Mouse (Mus musculus): ENCODE data around the gene 4930519G04Rik. TPM values are rescaled to one million over a fixed set of nuclear protein-coding genes. Genes with fewer than 3 reads are reported as not detected.
"Not testable (repeated sequence)": the region's sequence is repeated elsewhere in the genome, so short reads cannot be mapped to it uniquely, and the experiment has no call there.

4930519G04Rik gene
- 54.0 and 68.8 TPM in 2 replicates for polyA plus RNA-seq (2012; rRNA removed)

DNA sequence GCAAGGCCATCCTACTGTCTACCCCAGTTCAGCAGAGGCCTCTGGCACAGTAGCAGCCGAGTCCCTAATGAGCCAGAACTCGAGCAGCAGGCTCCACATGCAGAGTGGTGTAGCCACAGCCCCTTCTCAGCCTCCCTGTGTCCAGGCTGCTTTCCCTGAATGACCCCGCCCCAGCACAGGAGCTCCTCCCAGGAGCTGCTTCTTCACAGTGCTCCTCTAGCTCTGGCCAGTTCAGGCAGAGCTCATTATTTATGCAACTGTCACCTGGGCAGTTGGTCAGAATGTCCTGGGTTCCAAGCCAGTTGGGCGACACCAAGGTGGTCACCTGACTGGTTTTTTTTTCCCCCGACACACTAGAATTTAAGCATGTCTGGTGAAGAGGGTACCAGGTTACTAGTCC lies at the start of gene 4930519G04Rik:
Gene 4930519G04Rik, plus strand, starts transcription at position 301 of the 400 bp plus-strand sequence.
- not testable (repeated sequence) for H3K36me3 ChIP-seq (ENCODE audit: control insufficient read depth, insufficient read depth, low read length); H3K27me3 ChIP-seq (ENCODE audit: control insufficient read depth, insufficient read depth, low read length)
- Histone ChIP-seq H3K27ac (ENCODE audit: control insufficient read depth, insufficient read depth, low read depth, low read length) (peak within 1 kb of the TSS; percentile 93), H3K4me1 (ENCODE audit: control insufficient read depth, insufficient read depth, low read length) (peaks cover 11% of the 10 kb centered on the region), H3K4me3 (ENCODE audit: control insufficient read depth, low read depth, low read length) (peak within 1 kb of the TSS; percentile 28)
- peak; percentile 31; the same call in 1 of the 2 replicates for TF ChIP-seq POLR2A (IDR thresholded peaks at IDR 0.05; ENCODE audit: control insufficient read depth, low read depth, low read length)

DNA sequence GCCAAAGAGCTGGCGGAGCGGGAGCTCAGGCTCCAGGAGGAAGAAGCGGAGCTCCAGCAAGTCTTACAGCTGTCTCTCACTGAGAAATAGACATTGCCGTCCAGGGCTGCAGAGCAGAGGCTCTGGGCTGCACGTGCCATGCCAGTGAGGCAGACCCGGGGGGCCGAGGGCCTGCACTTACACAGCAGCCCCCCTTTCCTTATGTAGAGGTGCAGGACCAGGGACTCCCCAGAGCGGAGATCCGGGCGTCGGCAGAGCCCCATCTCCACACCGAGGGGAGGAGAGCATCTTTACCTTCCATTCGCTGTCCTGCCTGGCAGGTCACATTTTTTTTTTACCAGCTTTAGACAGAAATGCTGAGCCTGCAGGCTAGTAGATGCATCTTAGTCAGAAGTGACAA lies 49.1 kb upstream of the 4930519G04Rik start:
- Histone ChIP-seq H3K4me1 (ENCODE audit: control insufficient read depth, insufficient read depth, low read length) (peaks cover 3% of the 10 kb centered on the region), H3K4me3 (ENCODE audit: control insufficient read depth, low read depth, low read length) (no peak overlapping the region), H3K27me3 (ENCODE audit: control insufficient read depth, insufficient read depth, low read length) (no peaks in the 10 kb centered on the region), H3K36me3 (ENCODE audit: control insufficient read depth, insufficient read depth, low read length) (peaks cover 2% of the 10 kb centered on the region), H3K27ac (ENCODE audit: control insufficient read depth, insufficient read depth, low read depth, low read length) (no peak overlapping the region)
- TF ChIP-seq CTCF (IDR thresholded peaks at IDR 0.05; ENCODE audit: control insufficient read depth, insufficient read depth, insufficient replicate concordance, low read depth, low read length): no peak
- TF ChIP-seq POLR2A (IDR thresholded peaks at IDR 0.05; ENCODE audit: control insufficient read depth, low read depth, low read length): no peak

GRCm38 (mm10) chr5:114804958-114805357 lies 48.5 kb upstream of the 4930519G04Rik start:
- Histone ChIP-seq H3K36me3 (ENCODE audit: control insufficient read depth, insufficient read depth, low read length) (peaks cover 2% of the 10 kb centered on the region), H3K4me3 (ENCODE audit: control insufficient read depth, low read depth, low read length) (no peak overlapping the region), H3K27ac (ENCODE audit: control insufficient read depth, insufficient read depth, low read depth, low read length) (no peak overlapping the region), H3K4me1 (ENCODE audit: control insufficient read depth, insufficient read depth, low read length) (peaks cover 5% of the 10 kb centered on the region), H3K27me3 (ENCODE audit: control insufficient read depth, insufficient read depth, low read length) (no peaks in the 10 kb centered on the region)
- no peak for TF ChIP-seq POLR2A (IDR thresholded peaks at IDR 0.05; ENCODE audit: control insufficient read depth, low read depth, low read length)
- no peak for TF ChIP-seq CTCF (IDR thresholded peaks at IDR 0.05; ENCODE audit: control insufficient read depth, insufficient read depth, insufficient replicate concordance, low read depth, low read length)

- Histone ChIP-seq H3K36me3 (ENCODE audit: control insufficient read depth, insufficient read depth, low read length) (peaks cover 2% of the 10 kb centered on the region), H3K4me3 (ENCODE audit: control insufficient read depth, low read depth, low read length) (no peak overlapping the region; the same call in none of the 2 replicates), H3K27ac (ENCODE audit: control insufficient read depth, insufficient read depth, low read depth, low read length) (peak overlapping the region; percentile 60; the same call in 1 of the 2 replicates), H3K27me3 (ENCODE audit: control insufficient read depth, insufficient read depth, low read length) (no peaks in the 10 kb centered on the region), H3K4me1 (ENCODE audit: control insufficient read depth, insufficient read depth, low read length) (peaks cover 3% of the 10 kb centered on the region)
- no peak for TF ChIP-seq CTCF (IDR thresholded peaks at IDR 0.05; ENCODE audit: control insufficient read depth, insufficient read depth, insufficient replicate concordance, low read depth, low read length)
- no peak for TF ChIP-seq POLR2A (IDR thresholded peaks at IDR 0.05; ENCODE audit: control insufficient read depth, low read depth, low read length)
Observed at GRCm38 (mm10) chr5:114805436-114806350, 47.8 kb upstream of the 4930519G04Rik start.

DNA sequence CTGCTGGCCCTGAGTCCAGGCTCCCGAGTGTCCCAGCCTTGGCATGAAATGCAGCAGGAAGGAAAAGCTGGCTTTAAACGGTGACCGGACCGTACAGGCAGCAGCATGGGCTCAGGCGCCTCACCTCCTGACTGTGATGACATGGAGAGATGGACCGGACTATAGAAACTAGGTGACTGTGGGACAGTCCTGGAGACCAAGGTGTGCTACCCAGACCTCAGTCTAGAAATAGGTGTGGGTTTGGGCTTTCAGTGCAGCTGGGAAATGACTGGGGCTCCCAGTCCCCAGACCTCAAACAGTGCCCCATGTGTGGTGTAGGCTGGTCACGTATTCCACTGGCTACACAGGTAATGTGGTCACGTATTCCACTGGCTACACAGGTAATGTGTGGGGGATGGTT lies 46.8 kb upstream of the 4930519G04Rik start:
- TF ChIP-seq CTCF (IDR thresholded peaks at IDR 0.05; ENCODE audit: control insufficient read depth, insufficient read depth, insufficient replicate concordance, low read depth, low read length) (no peak), POLR2A (IDR thresholded peaks at IDR 0.05; ENCODE audit: control insufficient read depth, low read depth, low read length) (no peak)
- H3K4me3 ChIP-seq (ENCODE audit: control insufficient read depth, low read depth, low read length): no peak overlapping the region
- H3K27me3 ChIP-seq (ENCODE audit: control insufficient read depth, insufficient read depth, low read length): no peaks in the 10 kb centered on the region
- H3K36me3 ChIP-seq (ENCODE audit: control insufficient read depth, insufficient read depth, low read length): peaks cover 2% of the 10 kb centered on the region
- H3K4me1 ChIP-seq (ENCODE audit: control insufficient read depth, insufficient read depth, low read length): peaks cover 2% of the 10 kb centered on the region; the same call in 1 of the 2 replicates
- peak overlapping the region; percentile 3; the same call in 1 of the 2 replicates for H3K27ac ChIP-seq (ENCODE audit: control insufficient read depth, insufficient read depth, low read depth, low read length)

- Histone ChIP-seq H3K27ac (ENCODE audit: control insufficient read depth, insufficient read depth, low read depth, low read length) (no peak overlapping the region), H3K27me3 (ENCODE audit: control insufficient read depth, insufficient read depth, low read length) (no peaks in the 10 kb centered on the region), H3K4me3 (ENCODE audit: control insufficient read depth, low read depth, low read length) (no peak overlapping the region), H3K36me3 (ENCODE audit: control insufficient read depth, insufficient read depth, low read length) (peaks cover 2% of the 10 kb centered on the region), H3K4me1 (ENCODE audit: control insufficient read depth, insufficient read depth, low read length) (peaks cover 3% of the 10 kb centered on the region; the same call in 1 of the 2 replicates)
- TF ChIP-seq CTCF (IDR thresholded peaks at IDR 0.05; ENCODE audit: control insufficient read depth, insufficient read depth, insufficient replicate concordance, low read depth, low read length) (no peak), POLR2A (IDR thresholded peaks at IDR 0.05; ENCODE audit: control insufficient read depth, low read depth, low read length) (no peak)
Observed at GRCm38 (mm10) chr5:114807063-114807462, 46.4 kb upstream of the 4930519G04Rik start.

DNA sequence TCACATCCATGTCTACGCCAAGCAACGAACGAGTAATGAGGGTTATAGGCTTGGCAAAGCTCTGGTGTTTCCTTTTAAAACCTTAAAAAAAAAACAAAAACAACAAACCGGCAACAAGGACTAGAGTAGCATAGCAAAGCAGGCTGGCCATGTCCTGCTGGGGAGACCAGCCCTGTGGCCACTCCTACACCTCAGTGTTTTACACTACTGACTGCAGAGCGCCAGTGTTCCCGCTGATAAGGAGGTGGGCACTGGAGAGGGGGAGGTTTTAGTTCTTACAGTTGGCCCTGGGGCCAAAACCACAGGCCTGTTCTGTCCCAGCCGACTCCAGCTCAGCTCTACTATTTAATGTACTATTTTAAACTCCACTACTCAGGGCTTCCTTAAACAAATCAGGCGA lies 46.0 kb upstream of the 4930519G04Rik start:
- no peak for TF ChIP-seq CTCF (IDR thresholded peaks at IDR 0.05; ENCODE audit: control insufficient read depth, insufficient read depth, insufficient replicate concordance, low read depth, low read length)
- TF ChIP-seq POLR2A (IDR thresholded peaks at IDR 0.05; ENCODE audit: control insufficient read depth, low read depth, low read length): 0 out of 2 replicates have a peak, but pooled peaks have one; percentile 17
- Histone ChIP-seq H3K27ac (ENCODE audit: control insufficient read depth, insufficient read depth, low read depth, low read length) (no peak overlapping the region), H3K27me3 (ENCODE audit: control insufficient read depth, insufficient read depth, low read length) (no peaks in the 10 kb centered on the region), H3K4me1 (ENCODE audit: control insufficient read depth, insufficient read depth, low read length) (peaks cover 5% of the 10 kb centered on the region), H3K36me3 (ENCODE audit: control insufficient read depth, insufficient read depth, low read length) (peaks cover 2% of the 10 kb centered on the region), H3K4me3 (ENCODE audit: control insufficient read depth, low read depth, low read length) (no peak overlapping the region)
